Mouse (Mus musculus): ENCODE results near the gene Gpx2. TPM values are rescaled to one million over a fixed set of nuclear protein-coding genes. Genes with fewer than 3 reads are reported as not detected.

The Gpx2 gene
- polyA plus RNA-seq, 1 experiment from 2014 or later, result not detected

DNA sequence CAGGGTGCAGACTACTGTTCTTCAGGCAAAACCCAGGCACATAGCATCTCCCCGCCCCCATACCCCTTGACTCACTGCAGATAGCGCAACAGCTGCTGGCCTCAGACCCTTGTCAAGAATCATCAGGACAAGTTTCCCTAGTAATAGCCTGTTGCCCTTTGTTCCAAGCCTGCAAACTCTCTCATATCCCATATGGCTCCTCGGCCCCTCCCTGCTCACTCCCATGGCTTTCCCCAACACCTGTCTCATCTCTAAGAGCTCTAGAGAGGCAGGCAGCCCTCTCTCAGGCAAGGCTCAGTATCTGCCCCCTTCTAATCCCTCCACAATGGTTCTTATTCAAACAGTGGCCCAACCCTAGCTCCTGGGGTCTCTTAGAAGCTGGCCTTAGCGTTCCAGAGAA is 25.3 kb upstream of the Gpx2 start:
- no peak overlapping the region for H3K27ac ChIP-seq
- peaks cover 6% of the 10 kb centered on the region for H3K4me1 ChIP-seq (replicated peaks)
- H3K27me3 ChIP-seq, result peaks cover 86% of the 10 kb centered on the region
- no peak for DNase-seq
- WGBS (ENCODE audit: insufficient replicate concordance), result 49% methylated on average over 4 of the region's 4 CpGs
- no peaks in the 10 kb centered on the region for H3K9me3 ChIP-seq (replicated peaks)
- ATAC-seq (ENCODE audit: low read depth), result no peak
- H3K4me2 ChIP-seq, result no peak overlapping the region
- no peaks in the 10 kb centered on the region for H3K36me3 ChIP-seq
- H3K9ac ChIP-seq, result no peak overlapping the region
- no peak overlapping the region for H3K4me3 ChIP-seq (replicated peaks)

DNA sequence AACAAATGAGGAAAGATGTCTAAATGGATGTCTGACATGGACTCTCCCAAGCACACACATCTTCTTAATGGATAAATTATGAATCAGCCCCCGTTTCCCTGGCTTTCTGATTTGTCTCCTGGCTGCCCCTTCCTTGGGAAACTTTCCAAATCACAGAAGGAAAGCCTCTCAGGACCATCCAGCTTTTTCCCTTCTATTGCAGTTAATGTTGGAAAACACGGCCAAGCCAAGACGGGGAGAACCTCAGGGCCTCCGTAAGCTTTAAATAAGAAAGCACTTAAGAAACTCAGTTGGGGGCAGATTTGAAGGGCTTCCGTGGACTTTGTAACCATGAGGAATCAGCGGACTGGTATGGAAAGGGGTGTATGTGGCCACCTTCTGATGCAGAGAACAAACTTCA is 24.5 kb upstream of the Gpx2 start:
- Histone ChIP-seq H3K4me3 (replicated peaks) (no peak overlapping the region), H3K9me3 (replicated peaks) (no peaks in the 10 kb centered on the region), H3K27ac (no peak overlapping the region), H3K9ac (no peak overlapping the region), H3K4me2 (no peak overlapping the region), H3K4me1 (replicated peaks) (peaks cover 6% of the 10 kb centered on the region), H3K27me3 (peaks cover 78% of the 10 kb centered on the region), H3K36me3 (no peaks in the 10 kb centered on the region)
- 71% methylated on average over 6 of the region's 6 CpGs for WGBS (ENCODE audit: insufficient replicate concordance)
- ATAC-seq (ENCODE audit: low read depth) (no peak), DNase-seq (no peak)

DNA sequence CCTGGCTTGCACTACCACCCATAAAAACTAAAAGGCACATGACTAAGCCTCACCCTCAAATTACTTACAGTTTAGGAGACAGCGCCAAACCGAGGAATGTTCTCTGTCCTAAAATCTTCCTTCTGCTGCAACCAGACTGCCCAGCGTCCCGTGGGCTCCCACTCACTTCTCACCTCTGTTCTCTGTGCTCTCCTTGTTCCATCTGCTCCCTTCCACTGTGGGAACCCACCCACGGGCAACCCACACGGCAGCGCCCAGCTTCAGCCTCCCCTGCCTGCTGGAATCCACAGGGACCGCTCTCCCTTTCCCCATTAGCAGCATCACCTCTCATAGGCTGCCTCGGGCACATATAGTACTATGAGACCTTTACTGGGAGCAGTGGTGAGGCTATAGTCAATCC is 23.6 kb upstream of the Gpx2 start:
- DNase-seq, result no peak
- H3K27me3 ChIP-seq, result peaks cover 69% of the 10 kb centered on the region
- no peak overlapping the region for H3K27ac ChIP-seq
- no peak overlapping the region for H3K4me3 ChIP-seq (replicated peaks)
- no peak for ATAC-seq (ENCODE audit: low read depth)
- H3K9me3 ChIP-seq (replicated peaks), result no peaks in the 10 kb centered on the region
- H3K4me1 ChIP-seq (replicated peaks), result peaks cover 6% of the 10 kb centered on the region
- WGBS (ENCODE audit: insufficient replicate concordance), result 74% methylated on average over 9 of the region's 9 CpGs
- no peaks in the 10 kb centered on the region for H3K36me3 ChIP-seq
- no peak overlapping the region for H3K9ac ChIP-seq
- H3K4me2 ChIP-seq, result no peak overlapping the region

DNA sequence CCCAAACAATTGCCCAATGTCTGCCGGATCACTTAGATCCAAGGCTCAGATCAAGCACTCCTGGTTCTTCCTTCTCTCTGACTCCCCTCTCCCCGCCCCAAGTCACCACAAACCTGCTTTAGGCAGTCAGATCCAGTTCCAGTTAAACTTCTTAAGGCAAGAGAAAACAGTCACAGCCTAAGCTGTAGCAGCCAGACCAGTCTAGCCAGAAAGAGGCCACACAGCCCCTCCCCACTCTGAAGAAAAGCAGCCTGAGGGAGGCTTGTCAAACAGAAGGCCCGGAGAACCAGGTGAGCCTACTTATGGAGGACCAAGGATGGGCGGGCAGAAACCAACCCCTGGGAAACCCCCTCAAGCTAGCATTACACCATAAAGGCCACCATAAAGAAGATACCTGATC is 22.8 kb upstream of the Gpx2 start:
- no peak overlapping the region for H3K4me2 ChIP-seq

DNA sequence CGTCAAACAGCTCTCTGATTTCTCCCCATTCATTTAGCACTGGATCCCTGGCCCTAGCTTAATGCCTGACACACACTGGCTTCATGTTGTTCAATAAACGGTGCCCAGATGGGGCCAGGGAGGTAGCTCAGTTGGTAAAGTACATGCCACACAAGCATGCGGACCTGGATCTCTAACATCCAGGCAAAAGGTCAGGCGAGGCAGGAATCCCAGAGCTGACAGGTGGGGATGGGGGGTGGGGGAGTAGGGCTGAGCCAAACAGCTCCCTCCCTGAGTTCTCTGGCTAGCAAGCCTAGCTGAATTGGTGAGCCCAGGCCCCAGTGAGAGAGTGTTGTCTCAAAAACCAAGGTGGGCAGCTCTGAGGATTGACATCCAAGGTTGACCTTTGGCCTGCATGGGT is 21.8 kb upstream of the Gpx2 start:
- 48% methylated on average over 4 of the region's 4 CpGs for WGBS (ENCODE audit: insufficient replicate concordance)
- DNase-seq, result no peak
- no peak overlapping the region for H3K27ac ChIP-seq
- peaks cover 3% of the 10 kb centered on the region for H3K4me1 ChIP-seq (replicated peaks)
- ATAC-seq (ENCODE audit: low read depth), result no peak
- no peaks in the 10 kb centered on the region for H3K36me3 ChIP-seq
- H3K9me3 ChIP-seq (replicated peaks), result no peaks in the 10 kb centered on the region
- peaks cover 55% of the 10 kb centered on the region for H3K27me3 ChIP-seq
- H3K4me3 ChIP-seq (replicated peaks), result no peak overlapping the region
- no peak overlapping the region for H3K4me2 ChIP-seq
- H3K9ac ChIP-seq, result no peak overlapping the region

More for the DNA sequence above, 22.8 kb upstream of the Gpx2 start:
- 60% methylated on average over 4 of the region's 4 CpGs for WGBS (ENCODE audit: insufficient replicate concordance)
- ATAC-seq (ENCODE audit: low read depth) (no peak), DNase-seq (no peak)
- Histone ChIP-seq H3K27ac (no peak overlapping the region), H3K9me3 (replicated peaks) (no peaks in the 10 kb centered on the region), H3K27me3 (peaks cover 61% of the 10 kb centered on the region), H3K4me3 (replicated peaks) (no peak overlapping the region), H3K4me1 (replicated peaks) (peaks cover 6% of the 10 kb centered on the region), H3K36me3 (no peaks in the 10 kb centered on the region), H3K9ac (no peak overlapping the region)

DNA sequence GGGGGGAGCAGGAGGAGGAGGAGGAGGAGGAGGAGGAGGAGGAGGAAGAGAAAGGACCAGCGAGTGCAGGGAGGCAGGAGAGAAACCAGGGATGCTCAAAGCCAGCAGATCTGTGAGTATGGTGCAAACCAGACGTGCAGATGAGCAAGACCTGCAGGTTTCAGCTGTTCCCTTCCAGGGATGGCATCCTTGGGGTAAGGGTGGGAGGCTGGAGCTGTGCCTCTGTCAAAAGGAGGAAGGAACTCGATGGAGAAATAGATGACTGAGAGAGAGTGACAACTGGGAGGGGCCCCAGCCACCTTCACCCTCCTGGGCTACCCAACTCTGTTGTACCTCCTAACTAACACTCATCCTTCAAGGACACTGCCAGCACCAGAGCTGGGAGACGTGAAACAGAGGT is 21.4 kb upstream of the Gpx2 start:
- H3K9me3 ChIP-seq (replicated peaks), result no peaks in the 10 kb centered on the region
- H3K36me3 ChIP-seq, result no peaks in the 10 kb centered on the region
- H3K27me3 ChIP-seq, result peaks cover 50% of the 10 kb centered on the region
- no peaks in the 10 kb centered on the region for H3K4me1 ChIP-seq (replicated peaks)
- H3K9ac ChIP-seq, result no peak overlapping the region
- 29% methylated on average over 4 of the region's 4 CpGs for WGBS (ENCODE audit: insufficient replicate concordance)
- ATAC-seq (ENCODE audit: low read depth) (no peak), DNase-seq (no peak)
- no peak overlapping the region for H3K4me2 ChIP-seq
- no peak overlapping the region for H3K27ac ChIP-seq
- no peak overlapping the region for H3K4me3 ChIP-seq (replicated peaks)

DNA sequence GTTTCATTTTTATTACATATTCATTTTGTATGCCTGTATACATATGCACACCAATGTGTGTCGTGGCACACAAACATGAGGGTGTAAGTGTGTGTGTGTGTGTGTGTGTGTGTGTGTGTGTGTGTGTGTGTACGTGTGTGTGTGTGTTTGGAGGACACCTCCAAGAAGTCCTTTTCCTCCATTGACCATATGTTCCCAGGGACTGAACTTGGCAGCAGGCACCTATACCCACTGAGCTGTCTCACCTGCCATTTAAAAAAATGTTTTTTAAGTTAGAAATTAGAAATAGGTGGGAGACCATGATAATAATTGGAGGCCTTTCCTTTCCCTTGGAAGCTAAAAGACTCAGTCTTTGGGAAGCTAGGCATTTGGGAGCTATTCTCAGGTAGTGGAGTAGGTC is 18.8 kb upstream of the Gpx2 start:
- Histone ChIP-seq H3K4me3 (replicated peaks) (no peak overlapping the region), H3K9ac (no peak overlapping the region), H3K4me2 (no peak overlapping the region), H3K4me1 (replicated peaks) (no peaks in the 10 kb centered on the region), H3K36me3 (no peaks in the 10 kb centered on the region), H3K27me3 (peaks cover 24% of the 10 kb centered on the region), H3K27ac (no peak overlapping the region), H3K9me3 (replicated peaks) (no peaks in the 10 kb centered on the region)
- ATAC-seq (ENCODE audit: low read depth), result no peak
- 57% methylated on average over 2 of the region's 2 CpGs for WGBS (ENCODE audit: insufficient replicate concordance)
- no peak for DNase-seq

DNA sequence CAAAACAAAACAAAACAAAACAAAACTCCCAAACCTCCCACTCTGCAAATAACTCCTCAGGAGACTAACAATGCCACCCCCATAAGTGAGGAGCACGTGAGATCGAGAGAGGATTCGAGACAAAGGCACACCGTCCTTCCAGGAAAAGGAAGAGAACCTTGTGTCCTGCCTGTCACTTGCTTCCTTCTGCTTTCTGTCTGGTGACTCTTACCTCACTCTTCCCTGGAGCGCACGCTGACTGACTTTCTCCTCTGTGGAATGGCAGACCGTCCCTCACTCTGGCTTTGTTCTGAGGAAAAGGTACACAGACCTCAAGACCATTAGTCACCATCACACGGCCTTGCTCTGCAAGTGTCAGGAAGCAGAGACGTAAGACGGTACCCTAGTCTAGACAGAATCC is 18.2 kb upstream of the Gpx2 start:
- Histone ChIP-seq H3K36me3 (no peaks in the 10 kb centered on the region), H3K27ac (no peak overlapping the region), H3K27me3 (peaks cover 18% of the 10 kb centered on the region), H3K4me2 (no peak overlapping the region), H3K4me3 (replicated peaks) (no peak overlapping the region), H3K9ac (no peak overlapping the region), H3K9me3 (replicated peaks) (no peaks in the 10 kb centered on the region), H3K4me1 (replicated peaks) (no peaks in the 10 kb centered on the region)
- ATAC-seq (ENCODE audit: low read depth) (no peak), DNase-seq (no peak)
- 21% methylated on average over 10 of the region's 10 CpGs for WGBS (ENCODE audit: insufficient replicate concordance)

DNA sequence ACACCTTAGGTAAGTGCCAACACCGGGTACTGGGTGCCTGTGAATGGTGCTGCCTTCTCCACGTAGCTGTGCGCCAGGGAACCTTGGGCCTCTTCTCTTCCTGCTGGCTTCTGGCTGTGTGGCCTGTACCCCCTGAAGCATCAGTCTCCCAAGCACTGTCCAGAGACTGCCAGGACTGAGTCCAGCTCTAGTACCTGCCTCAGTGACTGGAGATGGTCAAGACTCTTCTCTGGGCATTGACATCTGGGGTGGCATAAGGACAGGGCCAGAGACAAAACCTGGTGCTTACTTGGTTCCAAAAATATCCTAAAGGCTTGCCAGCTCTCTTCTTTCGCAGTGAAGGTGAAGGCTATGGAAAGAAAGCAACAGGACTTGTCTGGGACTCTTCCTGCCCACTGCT is 15.7 kb upstream of the Gpx2 start:
- no peak for DNase-seq
- Histone ChIP-seq H3K27me3 (peaks cover 5% of the 10 kb centered on the region), H3K9ac (no peak overlapping the region), H3K4me2 (no peak overlapping the region), H3K9me3 (replicated peaks) (no peaks in the 10 kb centered on the region), H3K27ac (no peak overlapping the region), H3K4me1 (replicated peaks) (no peaks in the 10 kb centered on the region), H3K4me3 (replicated peaks) (no peak overlapping the region), H3K36me3 (no peaks in the 10 kb centered on the region)
- ATAC-seq (ENCODE audit: low read depth), result no peak
- WGBS (ENCODE audit: insufficient replicate concordance), result 67% methylated on average over 4 of the region's 4 CpGs

DNA sequence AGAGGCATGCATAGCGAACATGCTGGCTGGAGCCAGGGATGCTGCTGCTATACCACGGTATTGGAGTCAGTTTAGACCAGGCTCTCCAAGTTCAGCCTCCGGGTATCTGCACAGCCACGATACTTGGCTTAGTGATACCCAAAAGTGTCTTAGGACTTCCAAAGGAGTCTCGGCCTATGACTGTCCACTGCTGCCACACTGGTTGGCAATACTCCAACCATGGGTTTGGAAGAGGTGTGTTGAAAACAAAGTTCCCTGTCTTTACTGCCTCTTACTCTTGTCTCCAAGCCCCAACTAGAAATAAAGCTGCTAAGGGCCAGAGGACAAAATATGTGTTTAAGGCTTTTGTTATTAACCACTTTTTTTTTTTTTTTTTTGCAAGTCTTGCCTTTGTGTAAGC is 15.1 kb upstream of the Gpx2 start:
- Histone ChIP-seq H3K36me3 (no peaks in the 10 kb centered on the region), H3K9ac (no peak overlapping the region), H3K27ac (no peak overlapping the region), H3K27me3 (peaks cover 5% of the 10 kb centered on the region; the same call in 1 of the 2 replicates), H3K4me2 (no peak overlapping the region), H3K4me3 (replicated peaks) (no peak overlapping the region), H3K4me1 (replicated peaks) (no peaks in the 10 kb centered on the region), H3K9me3 (replicated peaks) (no peaks in the 10 kb centered on the region)
- DNase-seq (no peak), ATAC-seq (ENCODE audit: low read depth) (no peak)
- WGBS (ENCODE audit: insufficient replicate concordance), result 78% methylated on average over 5 of the region's 5 CpGs

DNA sequence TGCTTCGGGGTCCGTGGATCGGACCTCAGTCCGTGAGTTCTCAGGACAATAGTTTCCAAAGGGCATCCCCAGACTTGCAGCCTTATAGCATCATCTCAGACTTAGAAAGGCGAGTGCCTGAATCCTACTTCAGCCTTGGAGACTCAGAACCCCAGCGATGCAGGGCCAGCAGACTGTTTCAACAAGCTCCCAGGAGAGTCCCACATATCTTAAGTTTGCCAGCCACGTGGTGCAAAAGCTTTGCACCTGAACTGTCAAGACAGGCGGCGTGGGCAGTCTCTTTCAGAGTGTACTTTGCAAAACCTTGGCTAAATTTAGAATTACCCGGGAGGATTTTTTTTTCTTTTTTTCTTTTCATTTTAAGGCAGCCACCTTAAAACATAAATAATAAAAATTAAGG is 12.4 kb upstream of the Gpx2 start:
- no peak for ATAC-seq (ENCODE audit: low read depth)
- Histone ChIP-seq H3K36me3 (no peaks in the 10 kb centered on the region), H3K9ac (no peak overlapping the region), H3K27me3 (peaks cover 8% of the 10 kb centered on the region; the same call in 1 of the 2 replicates), H3K4me2 (no peak overlapping the region), H3K9me3 (replicated peaks) (no peaks in the 10 kb centered on the region), H3K27ac (no peak overlapping the region), H3K4me1 (replicated peaks) (no peaks in the 10 kb centered on the region), H3K4me3 (replicated peaks) (no peak overlapping the region)
- 69% methylated on average over 10 of the region's 10 CpGs for WGBS (ENCODE audit: insufficient replicate concordance)
- no peak for DNase-seq

DNA sequence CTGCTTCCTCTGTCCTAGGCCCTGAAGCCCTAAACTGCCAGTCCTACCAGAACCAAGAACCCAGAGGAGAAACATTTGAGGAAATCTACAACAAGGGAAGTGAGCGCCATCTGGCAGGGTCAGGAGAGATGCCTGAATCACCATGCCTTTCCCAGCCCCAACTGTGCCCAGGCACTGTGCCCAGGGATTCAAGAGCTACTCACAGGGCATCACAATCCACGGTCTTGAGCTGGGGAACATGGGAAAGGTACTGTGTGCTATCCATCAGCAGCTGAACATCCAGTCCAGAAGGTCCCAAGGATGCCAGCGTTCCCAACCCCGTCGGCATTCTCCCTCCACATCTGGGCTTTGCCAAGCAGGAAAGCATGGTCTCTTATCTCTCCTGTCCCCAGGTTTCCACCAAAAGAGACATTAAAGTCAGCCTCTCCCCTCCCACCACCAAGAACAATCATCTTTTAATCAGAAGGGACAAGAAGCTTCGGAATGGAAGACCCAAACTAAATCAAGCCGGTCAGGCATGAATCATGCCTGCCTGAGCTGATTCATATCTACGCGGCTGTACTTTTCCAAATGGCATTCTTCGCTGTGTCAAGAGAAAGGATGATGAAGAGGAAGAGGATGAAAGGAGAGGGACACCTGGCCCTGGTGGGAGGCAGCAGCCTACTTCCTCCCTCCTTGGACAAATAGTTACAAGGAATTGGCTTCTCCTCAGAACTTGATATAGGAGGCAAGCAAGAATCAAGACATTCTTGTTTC is 9.9 kb upstream of the Gpx2 start:
- Histone ChIP-seq H3K4me3 (replicated peaks) (no peak overlapping the region), H3K4me2 (no peak overlapping the region), H3K36me3 (no peaks in the 10 kb centered on the region), H3K27ac (no peak overlapping the region), H3K9ac (no peak overlapping the region), H3K9me3 (replicated peaks) (no peaks in the 10 kb centered on the region), H3K27me3 (peaks cover 12% of the 10 kb centered on the region; the same call in 1 of the 2 replicates), H3K4me1 (replicated peaks) (no peaks in the 10 kb centered on the region)
- ATAC-seq (ENCODE audit: low read depth) (no peak), DNase-seq (no peak)
- WGBS (ENCODE audit: insufficient replicate concordance), result 79% methylated on average over 10 of the region's 10 CpGs
